Mouse (Mus musculus): ENCODE measurements at regions not wholly inside any gene's neighbourhood (a gene's known extent, or its start where the extent isn't known, plus 50 kb on each side); places are given as distances from the start of the nearest gene placed in this dataset.
"Not testable (repeated sequence)": the region's sequence is repeated elsewhere in the genome, so short reads cannot be mapped to it uniquely, and the experiment has no call there.

DNA sequence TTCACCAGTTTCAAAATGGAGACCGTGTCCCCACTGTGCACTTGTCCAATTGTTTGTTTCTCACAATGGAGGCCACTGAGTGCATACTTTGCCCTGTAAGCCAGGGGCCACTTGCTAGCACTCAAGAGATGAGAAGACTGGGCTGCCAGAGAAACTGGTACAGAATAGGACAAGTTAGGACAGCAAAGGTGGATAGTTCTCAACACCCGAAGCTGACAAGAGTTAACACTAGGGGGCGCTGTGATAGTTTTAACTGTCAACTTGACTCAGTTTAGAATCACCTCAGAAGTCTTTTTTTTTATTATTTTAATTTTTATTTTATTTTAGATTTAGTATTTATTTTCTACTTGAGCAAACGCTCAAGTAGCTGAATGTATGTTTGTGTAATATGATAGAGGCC is 188.2 kb upstream of the Asap2 start:
- not testable (repeated sequence) for DNase-seq

GRCm38 (mm10) chr12:20805466-20805865 is 184.8 kb upstream of the Asap2 start:
- not testable (repeated sequence) for DNase-seq

GRCm38 (mm10) chr12:20806681-20807080 is 183.6 kb upstream of the Asap2 start:
- DNase-seq: no peak

DNA sequence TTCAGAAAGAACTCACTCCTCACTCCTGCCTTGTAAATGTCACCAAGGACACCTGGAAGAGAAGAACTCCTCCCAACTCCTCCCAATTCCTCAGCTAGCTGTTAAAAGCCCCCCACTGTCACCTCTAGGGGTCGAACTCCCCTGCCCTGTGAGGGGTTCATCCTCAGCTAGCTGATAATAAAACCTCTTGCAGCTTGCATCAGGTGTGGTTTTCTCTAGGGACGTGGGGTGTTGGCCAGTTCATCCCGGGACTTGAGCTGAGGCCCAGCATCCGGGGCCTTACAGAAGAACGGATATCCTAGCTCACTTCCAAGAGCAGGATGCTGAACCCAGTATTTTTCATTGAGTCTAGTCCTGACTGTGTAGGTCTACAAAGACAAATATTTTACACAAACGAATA is 176.4 kb upstream of the Asap2 start:
- DNase-seq: not testable (repeated sequence)

DNA sequence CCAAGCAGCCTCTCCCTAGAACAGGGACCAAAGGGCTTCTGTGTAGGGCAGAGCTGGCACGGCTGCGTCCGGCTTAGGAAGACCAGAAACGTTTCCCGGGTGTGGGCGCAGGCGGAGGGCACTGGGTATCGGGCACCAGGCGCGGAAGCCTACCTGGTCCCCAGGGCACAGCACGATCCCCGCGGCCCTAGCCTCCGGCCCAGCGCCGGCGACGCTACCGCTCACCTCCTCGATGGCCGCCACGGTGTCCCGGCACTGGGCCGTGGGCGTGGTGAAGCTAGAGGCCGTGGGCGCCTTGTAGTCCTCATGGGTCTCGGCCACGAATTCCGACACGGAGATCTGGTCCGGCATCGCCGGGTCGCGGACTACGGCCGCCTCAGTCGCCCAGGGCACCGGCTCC is 175.1 kb upstream of the Asap2 start:
- not testable (repeated sequence) for DNase-seq

- DNase-seq: peak; percentile 46
These were observed 174.7 kb upstream of the Asap2 start for GRCm38 (mm10) chr12:20815599-20815998.

- DNase-seq: not testable (repeated sequence)
These were observed 146.5 kb upstream of the Asap2 start for GRCm38 (mm10) chr12:20843661-20844320.

- DNase-seq: peak; percentile 20
These were observed 145.4 kb upstream of the Asap2 start for GRCm38 (mm10) chr12:20844873-20845272.

DNA sequence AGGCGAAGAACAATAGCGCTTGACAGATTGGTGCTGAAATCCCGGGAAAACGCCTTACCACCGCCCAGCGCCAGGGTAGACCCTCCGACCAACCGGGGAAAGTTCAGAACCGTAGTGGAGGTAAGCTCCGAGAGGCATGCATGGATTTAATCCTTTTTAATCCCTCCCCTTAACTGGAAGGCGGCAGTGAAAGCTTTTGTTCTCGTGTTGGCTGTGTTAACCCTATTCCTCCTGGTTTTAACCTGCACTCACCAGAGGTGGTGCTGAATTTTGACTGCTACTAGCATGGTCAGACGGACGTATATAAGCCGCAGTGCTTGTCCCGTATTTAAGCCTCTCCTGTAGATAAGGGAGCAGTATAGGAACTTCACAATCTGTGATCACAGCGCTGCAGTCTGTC is 145.0 kb upstream of the Asap2 start:
- peak; percentile 1 for DNase-seq

GRCm38 (mm10) chr12:20884104-20884503 is 106.2 kb upstream of the Asap2 start:
- DNase-seq: not testable (repeated sequence)

DNA sequence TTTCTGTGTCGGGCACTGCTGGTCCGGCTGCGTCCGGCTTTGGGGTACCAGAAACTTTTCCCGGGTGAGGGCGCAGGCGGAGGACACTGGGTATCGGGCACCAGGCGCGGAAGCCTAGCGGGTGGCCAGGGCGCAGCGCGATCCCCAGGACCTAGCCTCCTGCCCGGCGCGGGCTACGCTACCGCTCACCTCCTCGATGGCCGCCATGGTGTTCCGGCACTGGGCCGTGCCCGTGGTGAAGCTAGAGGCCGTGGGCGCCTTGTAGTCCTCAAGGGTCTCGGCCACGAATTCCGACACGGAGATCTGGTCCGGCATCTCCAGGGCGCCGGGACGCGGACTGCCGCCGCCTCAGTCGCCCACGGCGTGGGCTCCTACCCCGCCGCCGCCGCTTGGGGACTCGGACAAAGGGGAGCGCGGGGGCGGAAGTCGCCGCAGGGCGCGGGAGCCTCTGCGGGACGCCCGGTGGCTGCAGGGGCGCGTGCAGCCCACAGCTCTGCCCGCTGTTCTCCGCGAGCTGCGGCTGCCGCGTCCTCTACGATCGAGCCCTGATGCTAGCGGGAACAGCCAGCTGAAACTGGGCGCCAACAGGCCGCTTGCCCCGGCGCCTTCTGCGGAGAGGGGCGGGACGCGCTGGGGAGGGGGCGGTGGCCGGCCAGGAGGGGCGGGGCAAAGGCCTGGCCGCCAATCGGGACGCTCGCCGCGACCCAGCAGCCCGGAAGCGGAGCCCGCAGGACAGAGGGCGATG is 69.4 kb upstream of the Asap2 start:
- DNase-seq: peak; percentile 86

DNA sequence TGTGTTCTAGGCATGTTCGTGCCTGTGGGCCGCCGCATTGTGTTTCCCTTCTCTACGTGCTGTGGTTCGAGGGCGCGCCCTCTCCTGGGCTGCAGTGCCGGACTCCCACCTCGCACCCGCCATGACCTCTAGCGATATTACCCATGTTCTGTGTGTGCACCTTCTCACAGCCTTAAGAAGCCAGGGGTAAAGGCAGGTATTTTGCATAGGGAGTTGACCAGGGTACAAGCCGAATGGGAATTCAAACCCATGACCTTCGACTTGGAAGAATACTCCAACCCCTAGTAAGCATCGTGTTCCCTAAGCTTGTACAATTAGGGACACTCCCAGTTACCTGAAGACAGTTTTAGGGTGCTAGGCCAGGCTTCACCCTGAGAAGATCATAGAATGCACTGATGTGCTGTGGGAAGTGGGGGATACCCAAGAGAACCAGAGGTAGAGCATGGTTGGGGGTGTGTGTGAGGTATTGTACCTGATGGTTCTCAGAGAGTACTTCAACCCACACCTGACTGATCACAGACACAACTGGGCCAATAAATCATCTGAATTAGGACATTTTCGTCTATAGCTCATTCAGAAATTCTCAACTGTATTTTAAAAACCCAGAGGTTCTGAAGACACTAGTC is 68.7 kb upstream of the Asap2 start:
- not testable (repeated sequence) for DNase-seq

GRCm38 (mm10) chr12:20928966-20929365 is 61.3 kb upstream of the Asap2 start:
- peak; percentile 53 for DNase-seq
